ENCODE assay signal across 8 mouse cellular contexts in genomic region chr19:46607424-46607823, GRCm38 (mm10). TPM values are rescaled to one million over a fixed set of nuclear protein-coding genes. Genes with fewer than 3 reads are reported as not detected.
DNase-seq lines count a peak whose midpoint lies in the region; ATAC-seq and TF ChIP-seq lines count a peak whose summit lies in the region.

No protein-coding gene starts in this region.

- no peak for ATAC-seq in midbrain, embryonic 11.5 days (ENCODE audit: low FRiP score)
- ATAC-seq in midbrain, embryonic 16.5 days = no peak
- peak; percentile 66 for ATAC-seq in stomach, postnatal 0 days (ENCODE audit: low FRiP score, low TSS enrichment)
- no peak for ATAC-seq in midbrain, embryonic 15.5 days (replicated peaks)

- 78% methylated on average over 7 of the region's 7 CpGs for WGBS in midbrain, embryonic 11.5 days
- WGBS in midbrain, embryonic 16.5 days = 68% methylated on average over 7 of the region's 7 CpGs
- WGBS in stomach, postnatal 0 days = 41% methylated on average over 7 of the region's 7 CpGs
- WGBS in midbrain, embryonic 15.5 days = 71% methylated on average over 7 of the region's 7 CpGs

- no peak overlapping the region for H3K4me3 ChIP-seq in midbrain, embryonic 11.5 days (ENCODE audit: low read depth, low read length)
- no peak overlapping the region for H3K4me3 ChIP-seq in midbrain, embryonic 16.5 days (ENCODE audit: low read depth, low read length)
- no peak overlapping the region for H3K4me3 ChIP-seq in stomach, postnatal 0 days (ENCODE audit: low read depth, low read length)
- H3K4me3 ChIP-seq in midbrain, embryonic 15.5 days = no peak overlapping the region

- H3K9me3 ChIP-seq in midbrain, embryonic 11.5 days (ENCODE audit: control insufficient read depth, low read length) = no peaks in the 10 kb centered on the region
- H3K9me3 ChIP-seq in midbrain, embryonic 16.5 days (replicated peaks; ENCODE audit: control insufficient read depth, low read length, poor library complexity, severe bottlenecking) = no peaks in the 10 kb centered on the region
- no peaks in the 10 kb centered on the region for H3K9me3 ChIP-seq in stomach, postnatal 0 days (ENCODE audit: control insufficient read depth, low read length)
- H3K9me3 ChIP-seq in midbrain, embryonic 15.5 days = no peaks in the 10 kb centered on the region

- TF ChIP-seq CTCF in stomach, postnatal 0 days (IDR thresholded peaks at IDR 0.05; ENCODE audit: low read depth) = peak; percentile 77

- H3K9ac ChIP-seq in midbrain, embryonic 11.5 days (ENCODE audit: low read length) = no peak overlapping the region
- H3K9ac ChIP-seq in midbrain, embryonic 16.5 days (ENCODE audit: low read depth, low read length) = no peak overlapping the region
- no peak overlapping the region for H3K9ac ChIP-seq in stomach, postnatal 0 days (ENCODE audit: low read length)
- no peak overlapping the region for H3K9ac ChIP-seq in midbrain, embryonic 15.5 days

- no peak overlapping the region for H3K4me2 ChIP-seq in midbrain, embryonic 11.5 days
- no peak overlapping the region for H3K4me2 ChIP-seq in midbrain, embryonic 16.5 days (ENCODE audit: low read length)
- no peak overlapping the region for H3K4me2 ChIP-seq in stomach, postnatal 0 days (replicated peaks; ENCODE audit: low read depth)
- no peak overlapping the region for H3K4me2 ChIP-seq in midbrain, embryonic 15.5 days

- DNase-seq in midbrain, embryonic 11.5 days (ENCODE audit: low spot score, missing footprints) = peak; percentile 72
- peak; percentile 33 for DNase-seq in adipocyte (ENCODE audit: low spot score)
- peak; percentile 52 for DNase-seq in kidney, postnatal 14 days
- DNase-seq in stomach, postnatal 0 days (ENCODE audit: low spot score) = peak; percentile 45
- no peak for DNase-seq in yolk sac, embryonic 10.5 days (ENCODE audit: low spot score)
- DNase-seq in cerebellum, postnatal 4 days (ENCODE audit: low spot score in 2 of 2) = no peak

- H3K36me3 ChIP-seq in midbrain, embryonic 11.5 days (ENCODE audit: control insufficient read depth, insufficient read depth, low read length) = peaks cover 6% of the 10 kb centered on the region; the same call in 1 of the 2 replicates
- peaks cover 13% of the 10 kb centered on the region for H3K36me3 ChIP-seq in midbrain, embryonic 16.5 days (ENCODE audit: control insufficient read depth, insufficient read depth, low read length)
- peaks cover 7% of the 10 kb centered on the region; the same call in 1 of the 2 replicates for H3K36me3 ChIP-seq in stomach, postnatal 0 days (ENCODE audit: control insufficient read depth, insufficient read depth, low read length)
- H3K36me3 ChIP-seq in midbrain, embryonic 15.5 days (replicated peaks) = peaks cover 14% of the 10 kb centered on the region; the same call in 1 of the 2 replicates

- H3K27me3 ChIP-seq in midbrain, embryonic 11.5 days (ENCODE audit: control insufficient read depth, insufficient read depth, low read length) = no peaks in the 10 kb centered on the region
- H3K27me3 ChIP-seq in midbrain, embryonic 16.5 days (ENCODE audit: control insufficient read depth, insufficient read depth, low read depth, low read length) = no peaks in the 10 kb centered on the region
- H3K27me3 ChIP-seq in stomach, postnatal 0 days (ENCODE audit: control insufficient read depth, insufficient read depth, low read length) = no peaks in the 10 kb centered on the region
- no peaks in the 10 kb centered on the region for H3K27me3 ChIP-seq in midbrain, embryonic 15.5 days (replicated peaks)

- no peak overlapping the region for H3K27ac ChIP-seq in midbrain, embryonic 11.5 days (ENCODE audit: low read depth, low read length)
- H3K27ac ChIP-seq in midbrain, embryonic 16.5 days (ENCODE audit: low read length) = no peak overlapping the region
- H3K27ac ChIP-seq in stomach, postnatal 0 days (replicated peaks) = no peak overlapping the region
- no peak overlapping the region for H3K27ac ChIP-seq in midbrain, embryonic 15.5 days

- TF ChIP-seq EP300 in stomach, postnatal 0 days (optimal IDR thresholded peaks at IDR 0.05) = no peak

- no peaks in the 10 kb centered on the region for H3K4me1 ChIP-seq in midbrain, embryonic 11.5 days (ENCODE audit: control insufficient read depth, insufficient read depth, low read length)
- H3K4me1 ChIP-seq in midbrain, embryonic 16.5 days (ENCODE audit: control insufficient read depth, insufficient read depth, low read length) = no peaks in the 10 kb centered on the region
- H3K4me1 ChIP-seq in stomach, postnatal 0 days (replicated peaks; ENCODE audit: control insufficient read depth, insufficient read depth) = no peaks in the 10 kb centered on the region
- no peaks in the 10 kb centered on the region for H3K4me1 ChIP-seq in midbrain, embryonic 15.5 days

RNA-seq across cellular contexts. Expression of gene Wbp1l, which starts 8.5 kb away (rescaled TPM):
- 29.0 and 30.3 TPM in 2 replicates for polyA plus RNA-seq in midbrain, embryonic 11.5 days (2014; fragmentation: Nextera tagmentation; extraction: Ambion mirVana)
- 34.0 and 34.8 TPM in 2 replicates for polyA plus RNA-seq in midbrain, embryonic 16.5 days (2015; fragmentation: Nextera tagmentation; extraction: Ambion mirVana)
- 31.2 and 32.9 TPM in 2 replicates for polyA plus RNA-seq in stomach, postnatal 0 days (2015; fragmentation: Nextera tagmentation; extraction: Ambion mirVana)
- 41.1 and 42.6 TPM in 2 replicates for polyA plus RNA-seq in midbrain, embryonic 15.5 days (2015; fragmentation: Nextera tagmentation; extraction: Ambion mirVana)

RNA-seq across cellular contexts. Expression of gene Sfxn2, which starts 34.3 kb away (rescaled TPM):
- 12.1 and 12.7 TPM in 2 replicates for polyA plus RNA-seq in midbrain, embryonic 11.5 days (2014; fragmentation: Nextera tagmentation; extraction: Ambion mirVana)
- polyA plus RNA-seq in midbrain, embryonic 16.5 days (2015; fragmentation: Nextera tagmentation; extraction: Ambion mirVana) = 9.7 and 12.8 TPM in 2 replicates
- polyA plus RNA-seq in stomach, postnatal 0 days (2015; fragmentation: Nextera tagmentation; extraction: Ambion mirVana) = 9.4 and 10.0 TPM in 2 replicates
- 10.5 and 11.7 TPM in 2 replicates for polyA plus RNA-seq in midbrain, embryonic 15.5 days (2015; fragmentation: Nextera tagmentation; extraction: Ambion mirVana)

RNA-seq across cellular contexts. Expression of gene Arl3, which starts 34.4 kb away (rescaled TPM):
- 155 and 160 TPM in 2 replicates for polyA plus RNA-seq in midbrain, embryonic 11.5 days (2014; fragmentation: Nextera tagmentation; extraction: Ambion mirVana)
- 213 and 226 TPM in 2 replicates for polyA plus RNA-seq in midbrain, embryonic 16.5 days (2015; fragmentation: Nextera tagmentation; extraction: Ambion mirVana)
- polyA plus RNA-seq in stomach, postnatal 0 days (2015; fragmentation: Nextera tagmentation; extraction: Ambion mirVana) = 39.6 and 41.6 TPM in 2 replicates
- polyA plus RNA-seq in midbrain, embryonic 15.5 days (2015; fragmentation: Nextera tagmentation; extraction: Ambion mirVana) = 209 and 210 TPM in 2 replicates

Comparison
In these comparisons a context has a peak if more than half of its experiments do, and no peak if none do; other contexts are left out.
1. DNase-seq: peak in midbrain, embryonic 11.5 days (single experiment), adipocyte (single experiment), kidney, postnatal 14 days (single experiment) and stomach, postnatal 0 days (single experiment); none in yolk sac, embryonic 10.5 days (single experiment) and cerebellum, postnatal 4 days (0 of 2).